Mouse (Mus musculus): ENCODE measurements around the gene Cep104. TPM values are rescaled to one million over a fixed set of nuclear protein-coding genes. Genes with fewer than 3 reads are reported as not detected.

The Cep104 gene
- polyA plus RNA-seq, 1 experiment, result 43.4 TPM

DNA sequence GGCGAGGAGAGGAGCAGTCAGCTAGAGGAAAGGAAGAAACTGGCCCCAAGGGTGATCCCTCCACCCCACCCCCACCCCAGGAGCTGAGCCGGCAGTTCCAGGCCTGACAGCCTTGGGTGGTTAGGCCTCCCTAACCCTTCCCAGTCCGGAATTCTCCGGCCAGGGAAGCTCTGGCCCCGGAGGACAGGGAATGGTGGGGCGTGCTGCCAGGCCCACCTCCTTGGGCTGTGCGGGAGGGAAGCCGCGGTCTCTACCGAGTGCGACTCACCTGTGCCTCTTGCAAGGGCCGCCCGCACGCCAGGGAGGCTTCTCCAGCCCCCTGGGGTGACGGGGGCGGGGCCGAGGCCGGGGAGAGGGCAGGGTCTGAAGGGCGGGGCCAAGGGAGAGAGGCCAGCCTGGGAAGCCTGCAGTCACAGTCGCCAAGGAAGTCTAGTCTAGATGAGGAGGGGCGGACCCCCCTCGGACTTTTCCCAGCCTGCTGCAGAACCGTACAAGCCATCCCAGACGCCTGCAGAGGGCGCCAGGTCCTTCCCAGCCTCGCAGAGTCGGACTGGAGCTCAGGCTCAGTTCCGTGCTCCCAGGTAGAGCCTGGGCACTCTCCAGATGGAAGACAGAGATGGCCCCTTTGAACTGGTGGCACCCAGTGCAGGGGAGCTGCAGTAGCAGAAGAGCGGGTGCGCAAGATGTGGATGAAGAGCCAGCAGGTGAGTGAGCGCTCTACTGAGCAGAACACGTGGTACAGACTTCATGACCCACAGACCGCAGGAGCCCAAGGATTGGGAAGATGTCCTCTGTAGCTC is 50.8 kb downstream of the Cep104 start, which contains the start of gene Smim1:
Gene Smim1 (minus strand): TSS at position 590 of the 800 bp plus-strand sequence.
- peak; percentile 36; the same call in 1 of the 2 replicates for TF ChIP-seq CTCF (IDR thresholded peaks at IDR 0.05; ENCODE audit: control insufficient read depth, insufficient read depth, insufficient replicate concordance, low read depth, low read length)
- 0 out of 2 replicates have a peak, but pooled peaks have one; percentile 19 for TF ChIP-seq POLR2A (IDR thresholded peaks at IDR 0.05; ENCODE audit: control insufficient read depth, low read depth, low read length)
- Histone ChIP-seq H3K4me1 (ENCODE audit: control insufficient read depth, insufficient read depth, low read length) (peaks cover 12% of the 10 kb centered on the region), H3K4me3 (ENCODE audit: control insufficient read depth, low read depth, low read length) (peak within 1 kb of the TSS; percentile 87), H3K36me3 (ENCODE audit: control insufficient read depth, insufficient read depth, low read length) (no peaks in the 10 kb centered on the region; the same call in 1 of the 2 replicates), H3K27me3 (ENCODE audit: control insufficient read depth, insufficient read depth, low read length) (no peaks in the 10 kb centered on the region), H3K27ac (ENCODE audit: control insufficient read depth, insufficient read depth, low read depth, low read length) (peak within 1 kb of the TSS; percentile 86)

GRCm38 (mm10) chr4:154026441-154026761 is 51.4 kb downstream of the Cep104 start:
- Histone ChIP-seq H3K4me1 (ENCODE audit: control insufficient read depth, insufficient read depth, low read length) (peaks cover 12% of the 10 kb centered on the region), H3K27ac (ENCODE audit: control insufficient read depth, insufficient read depth, low read depth, low read length) (no peak overlapping the region)

DNA sequence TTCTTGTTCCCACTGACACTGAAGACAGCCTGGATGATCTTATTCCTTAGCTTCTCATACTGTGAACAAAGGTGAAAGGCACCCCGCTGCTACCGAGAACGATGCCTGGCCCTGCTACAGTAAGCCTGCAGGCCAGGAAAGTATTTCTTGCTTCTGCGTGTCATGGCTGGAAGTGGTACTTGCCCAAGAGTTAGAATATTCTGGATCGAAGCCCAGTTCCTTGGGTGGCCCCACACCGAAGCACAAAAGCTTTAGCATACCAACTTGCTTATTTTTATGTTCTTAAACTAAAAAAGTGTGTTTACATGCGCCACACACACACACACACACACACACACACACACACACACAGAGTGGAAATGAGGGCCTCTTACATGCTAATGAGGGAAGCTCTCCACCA is 53.1 kb downstream of the Cep104 start:
- Histone ChIP-seq H3K4me3 (ENCODE audit: control insufficient read depth, low read depth, low read length) (no peak overlapping the region), H3K27me3 (ENCODE audit: control insufficient read depth, insufficient read depth, low read length) (no peaks in the 10 kb centered on the region), H3K4me1 (ENCODE audit: control insufficient read depth, insufficient read depth, low read length) (peaks cover 12% of the 10 kb centered on the region), H3K36me3 (ENCODE audit: control insufficient read depth, insufficient read depth, low read length) (no peaks in the 10 kb centered on the region), H3K27ac (ENCODE audit: control insufficient read depth, insufficient read depth, low read depth, low read length) (no peak overlapping the region)
- TF ChIP-seq CTCF (IDR thresholded peaks at IDR 0.05; ENCODE audit: control insufficient read depth, insufficient read depth, insufficient replicate concordance, low read depth, low read length) (no peak), POLR2A (IDR thresholded peaks at IDR 0.05; ENCODE audit: control insufficient read depth, low read depth, low read length) (no peak)

More at GRCm38 (mm10) chr4:154026441-154026761, 51.4 kb downstream of the Cep104 start:
- TF ChIP-seq POLR2A (IDR thresholded peaks at IDR 0.05; ENCODE audit: control insufficient read depth, low read depth, low read length), result no peak
- no peak for TF ChIP-seq CTCF (IDR thresholded peaks at IDR 0.05; ENCODE audit: control insufficient read depth, insufficient read depth, insufficient replicate concordance, low read depth, low read length)
- Histone ChIP-seq H3K36me3 (ENCODE audit: control insufficient read depth, insufficient read depth, low read length) (no peaks in the 10 kb centered on the region), H3K4me3 (ENCODE audit: control insufficient read depth, low read depth, low read length) (no peak overlapping the region), H3K27me3 (ENCODE audit: control insufficient read depth, insufficient read depth, low read length) (no peaks in the 10 kb centered on the region)

DNA sequence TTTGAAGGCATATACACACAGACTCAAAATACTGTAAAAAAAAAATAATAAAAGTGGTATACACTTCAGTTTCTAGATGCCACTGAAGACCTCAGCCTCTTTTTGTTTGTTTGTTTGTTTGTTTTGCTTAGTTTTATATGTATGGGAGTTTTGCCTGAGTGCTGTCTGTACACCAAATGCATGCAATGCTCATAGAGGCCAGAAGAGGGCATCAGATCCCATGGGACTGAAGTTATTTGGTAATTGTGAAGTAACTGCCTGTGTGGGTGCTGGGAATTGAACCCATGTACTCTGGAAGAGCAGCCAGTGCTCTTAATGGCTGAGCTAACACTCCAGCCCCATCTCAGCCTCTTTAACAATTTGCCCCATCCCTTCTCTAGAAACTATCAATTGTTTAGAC is 53.7 kb downstream of the Cep104 start:
- Histone ChIP-seq H3K4me3 (ENCODE audit: control insufficient read depth, low read depth, low read length) (no peak overlapping the region), H3K4me1 (ENCODE audit: control insufficient read depth, insufficient read depth, low read length) (peaks cover 9% of the 10 kb centered on the region), H3K27me3 (ENCODE audit: control insufficient read depth, insufficient read depth, low read length) (no peaks in the 10 kb centered on the region), H3K27ac (ENCODE audit: control insufficient read depth, insufficient read depth, low read depth, low read length) (no peak overlapping the region), H3K36me3 (ENCODE audit: control insufficient read depth, insufficient read depth, low read length) (no peaks in the 10 kb centered on the region)
- TF ChIP-seq POLR2A (IDR thresholded peaks at IDR 0.05; ENCODE audit: control insufficient read depth, low read depth, low read length), result no peak
- no peak for TF ChIP-seq CTCF (IDR thresholded peaks at IDR 0.05; ENCODE audit: control insufficient read depth, insufficient read depth, insufficient replicate concordance, low read depth, low read length)

- no peak overlapping the region for H3K27ac ChIP-seq (ENCODE audit: control insufficient read depth, insufficient read depth, low read depth, low read length)
- no peaks in the 10 kb centered on the region for H3K4me1 ChIP-seq (ENCODE audit: control insufficient read depth, insufficient read depth, low read length)
- no peaks in the 10 kb centered on the region for H3K27me3 ChIP-seq (ENCODE audit: control insufficient read depth, insufficient read depth, low read length)
- TF ChIP-seq CTCF (IDR thresholded peaks at IDR 0.05; ENCODE audit: control insufficient read depth, insufficient read depth, insufficient replicate concordance, low read depth, low read length), result no peak
- no peak for TF ChIP-seq POLR2A (IDR thresholded peaks at IDR 0.05; ENCODE audit: control insufficient read depth, low read depth, low read length)
- H3K36me3 ChIP-seq (ENCODE audit: control insufficient read depth, insufficient read depth, low read length), result no peaks in the 10 kb centered on the region
- no peak overlapping the region for H3K4me3 ChIP-seq (ENCODE audit: control insufficient read depth, low read depth, low read length)
Observed at GRCm38 (mm10) chr4:154037123-154037522, 62.1 kb downstream of the Cep104 start.

- TF ChIP-seq CTCF (IDR thresholded peaks at IDR 0.05; ENCODE audit: control insufficient read depth, insufficient read depth, insufficient replicate concordance, low read depth, low read length) (no peak), POLR2A (IDR thresholded peaks at IDR 0.05; ENCODE audit: control insufficient read depth, low read depth, low read length) (no peak; the same call in 1 of the 2 replicates)
- H3K27ac ChIP-seq (ENCODE audit: control insufficient read depth, insufficient read depth, low read depth, low read length), result no peak within 1 kb of the TSS
- H3K4me1 ChIP-seq (ENCODE audit: control insufficient read depth, insufficient read depth, low read length), result no peaks in the 10 kb centered on the region
- H3K27me3 ChIP-seq (ENCODE audit: control insufficient read depth, insufficient read depth, low read length), result no peaks in the 10 kb centered on the region
- no peaks in the 10 kb centered on the region for H3K36me3 ChIP-seq (ENCODE audit: control insufficient read depth, insufficient read depth, low read length)
- H3K4me3 ChIP-seq (ENCODE audit: control insufficient read depth, low read depth, low read length), result peak within 1 kb of the TSS; percentile 73
Observed at GRCm38 (mm10) chr4:154042577-154042976, 67.6 kb downstream of the Cep104 start, which contains the start of gene Ccdc27. Gene Ccdc27, minus strand, starts transcription at chr4:154042677.

DNA sequence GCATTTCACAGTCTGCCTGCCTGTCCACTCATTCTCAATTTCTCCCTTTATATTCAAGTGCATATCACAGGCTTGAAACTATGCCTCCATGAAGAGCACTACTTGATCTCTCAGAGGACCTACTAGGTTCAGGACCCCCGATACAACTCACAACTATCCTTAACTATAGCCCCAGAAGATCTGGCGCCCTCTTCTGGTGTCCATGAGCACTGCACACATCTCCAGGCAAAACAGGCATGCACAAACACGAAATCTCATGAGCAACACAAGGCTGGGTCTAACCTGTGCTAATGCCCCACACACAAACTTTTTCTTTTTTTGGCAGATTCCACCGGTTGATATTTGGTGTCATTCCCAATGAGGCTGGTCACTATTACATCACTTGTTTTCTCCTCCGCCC is 70.8 kb downstream of the Cep104 start:
- Histone ChIP-seq H3K4me3 (ENCODE audit: control insufficient read depth, low read depth, low read length) (peak overlapping the region; percentile 47), H3K27ac (ENCODE audit: control insufficient read depth, insufficient read depth, low read depth, low read length) (no peak overlapping the region), H3K36me3 (ENCODE audit: control insufficient read depth, insufficient read depth, low read length) (no peaks in the 10 kb centered on the region), H3K4me1 (ENCODE audit: control insufficient read depth, insufficient read depth, low read length) (no peaks in the 10 kb centered on the region), H3K27me3 (ENCODE audit: control insufficient read depth, insufficient read depth, low read length) (no peaks in the 10 kb centered on the region)
- TF ChIP-seq CTCF (IDR thresholded peaks at IDR 0.05; ENCODE audit: control insufficient read depth, insufficient read depth, insufficient replicate concordance, low read depth, low read length) (peak; percentile 40; the same call in 1 of the 2 replicates), POLR2A (IDR thresholded peaks at IDR 0.05; ENCODE audit: control insufficient read depth, low read depth, low read length) (no peak)

Measured in testis, adult 2 months (tissue).